Mouse (Mus musculus) kidney, adult 18-20 months (tissue): ENCODE results near the gene Rab3b.

ENCODE experiments used
- DNase-seq: peaks from one replicate; pipeline ENCODE4 v3.0.0; 2021

The Rab3b gene

DNA sequence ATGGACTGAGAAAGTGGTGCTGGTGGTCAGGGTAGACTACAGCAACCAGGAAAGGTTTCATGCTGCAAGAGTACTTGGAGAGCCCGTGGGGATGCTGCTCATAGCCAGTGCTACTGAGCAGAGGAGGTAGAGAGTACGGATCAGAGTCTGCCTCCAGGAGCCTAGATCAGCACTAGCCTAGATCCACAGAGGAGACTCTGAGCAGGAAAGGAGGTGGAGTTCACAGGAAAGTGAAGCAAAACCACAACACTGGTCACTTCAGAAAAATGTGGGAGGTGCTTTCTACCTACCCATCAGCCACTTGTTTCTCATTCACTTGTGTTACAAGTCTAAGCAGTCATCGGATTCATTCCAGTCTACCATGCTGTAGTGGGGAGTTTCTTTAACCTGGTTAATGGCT is 80.8 kb downstream of the Rab3b start:
- no peak for DNase-seq

DNA sequence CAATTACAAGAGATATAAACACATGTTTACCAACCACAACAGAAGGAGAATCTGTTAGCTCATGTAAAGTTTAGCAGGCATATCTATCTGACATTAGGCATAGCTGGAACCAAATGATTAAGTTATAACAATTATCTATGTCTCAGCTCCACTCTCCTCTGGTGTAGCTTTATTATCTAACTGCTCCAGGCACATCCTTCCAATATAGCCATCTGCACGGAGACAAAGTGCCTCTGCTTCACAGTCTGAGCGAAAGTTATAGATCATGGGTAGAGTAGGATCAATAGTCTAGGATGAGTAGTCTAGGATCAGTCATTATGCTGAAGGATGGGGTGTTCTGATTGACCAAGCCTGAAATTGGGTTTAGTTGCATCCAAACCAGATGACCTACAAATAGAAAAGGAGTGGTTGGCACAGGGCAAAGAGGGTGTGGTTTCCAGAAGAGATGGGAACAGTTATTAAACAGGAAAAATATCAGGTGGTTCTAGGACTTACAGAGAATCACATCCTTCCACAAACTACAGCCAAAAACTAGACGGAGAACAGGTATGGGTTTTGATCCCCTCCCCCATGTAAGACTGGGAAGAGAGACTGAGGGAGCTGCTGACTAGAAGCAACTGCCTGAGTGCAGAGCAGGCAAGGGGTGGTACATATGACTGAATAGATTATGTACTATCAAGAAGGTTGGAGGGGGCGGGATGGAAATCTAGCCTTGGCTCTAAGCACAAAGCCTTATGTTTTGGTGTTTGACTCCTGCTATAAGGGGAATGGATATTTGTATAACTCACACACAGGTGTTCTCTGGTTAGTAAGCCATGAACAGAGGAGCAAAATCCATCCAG is 82.0 kb downstream of the Rab3b start:
- no peak for DNase-seq

DNA sequence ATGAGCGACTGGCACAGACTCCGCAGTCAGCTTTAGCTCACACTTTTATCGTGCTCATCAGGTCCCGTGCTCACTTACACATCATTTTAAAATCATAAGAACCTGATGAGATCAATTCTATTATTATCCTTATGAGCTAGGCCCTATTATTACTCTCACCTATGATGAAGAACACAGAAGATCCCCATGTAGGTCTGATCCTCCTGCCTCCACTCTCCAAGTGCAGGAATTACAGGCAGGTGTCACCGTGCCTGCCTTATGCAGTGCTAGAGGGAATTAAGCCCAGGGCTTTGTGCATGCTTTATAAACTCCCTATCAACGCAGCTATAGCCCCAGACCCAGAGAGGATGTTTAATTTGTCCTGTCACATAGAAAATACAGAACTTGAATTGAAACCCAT is 84.2 kb downstream of the Rab3b start:
- no peak for DNase-seq

DNA sequence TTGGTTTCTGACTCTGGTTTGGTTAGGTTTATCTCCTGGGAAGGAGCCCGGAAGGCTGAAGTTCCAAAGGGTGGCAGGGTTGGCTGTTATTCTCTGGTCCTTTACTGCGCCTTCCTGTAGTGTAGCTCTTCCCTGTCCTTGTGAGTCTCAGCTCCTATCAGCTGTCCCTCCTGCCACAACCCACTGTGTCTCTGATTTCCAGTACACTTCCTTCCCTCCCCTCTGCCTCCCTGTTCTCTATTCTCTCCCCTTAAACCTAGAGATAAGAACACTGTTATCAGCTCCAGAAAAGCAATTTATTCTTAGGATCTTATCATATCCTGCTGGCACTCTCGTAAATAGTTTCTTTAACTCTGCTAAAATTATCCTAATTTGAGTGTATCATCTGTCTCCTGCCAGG is 90.7 kb downstream of the Rab3b start:
- no peak for DNase-seq

DNA sequence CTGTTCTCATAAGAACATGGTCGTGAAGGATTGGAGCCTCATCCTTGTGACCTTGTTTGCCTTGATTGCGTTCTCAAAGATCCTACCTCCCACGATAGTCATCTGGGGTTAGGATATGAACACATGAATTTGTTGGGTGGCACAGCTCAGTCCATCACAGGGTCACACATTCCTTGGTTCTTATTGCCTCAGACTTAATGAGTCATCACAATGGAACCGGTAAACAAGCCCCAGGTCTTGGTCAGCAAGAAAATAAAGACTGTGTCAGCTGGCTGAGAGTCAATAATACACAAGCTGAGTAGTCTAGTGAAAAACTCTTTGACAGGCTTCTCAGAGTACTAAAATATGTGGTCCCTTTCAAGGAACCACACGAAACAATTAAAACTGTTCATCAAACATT is 92.2 kb downstream of the Rab3b start:
- DNase-seq, result no peak

DNA sequence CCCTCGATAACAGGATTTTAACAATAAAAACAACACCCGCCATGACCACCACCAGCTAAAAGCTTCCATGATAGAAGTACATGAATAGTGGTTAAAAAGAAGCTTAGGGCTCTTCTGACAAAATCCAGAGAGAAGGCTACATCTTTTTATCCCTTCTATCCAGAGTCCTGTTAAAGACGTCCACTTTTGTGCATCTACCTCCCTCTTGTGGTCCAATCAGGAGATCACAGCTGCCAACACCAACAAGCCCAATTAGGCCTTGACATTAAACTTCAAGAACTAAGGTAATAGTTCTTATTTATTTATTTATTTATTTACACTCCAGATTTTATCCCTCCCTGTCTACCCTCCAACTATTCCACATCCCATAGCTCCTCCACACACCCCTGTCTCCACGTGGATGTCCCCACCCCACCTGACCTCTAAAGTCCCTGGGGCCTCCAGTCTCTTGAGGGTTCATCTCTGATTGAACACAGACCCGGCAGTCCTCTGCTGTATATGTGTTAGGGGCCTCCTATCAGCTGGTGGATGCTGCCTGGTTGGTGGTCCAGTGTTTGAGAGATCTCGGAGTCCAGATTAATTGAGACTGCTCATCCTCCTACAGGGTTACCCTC is 97.7 kb downstream of the Rab3b start:
- peak; percentile 31 for DNase-seq

DNA sequence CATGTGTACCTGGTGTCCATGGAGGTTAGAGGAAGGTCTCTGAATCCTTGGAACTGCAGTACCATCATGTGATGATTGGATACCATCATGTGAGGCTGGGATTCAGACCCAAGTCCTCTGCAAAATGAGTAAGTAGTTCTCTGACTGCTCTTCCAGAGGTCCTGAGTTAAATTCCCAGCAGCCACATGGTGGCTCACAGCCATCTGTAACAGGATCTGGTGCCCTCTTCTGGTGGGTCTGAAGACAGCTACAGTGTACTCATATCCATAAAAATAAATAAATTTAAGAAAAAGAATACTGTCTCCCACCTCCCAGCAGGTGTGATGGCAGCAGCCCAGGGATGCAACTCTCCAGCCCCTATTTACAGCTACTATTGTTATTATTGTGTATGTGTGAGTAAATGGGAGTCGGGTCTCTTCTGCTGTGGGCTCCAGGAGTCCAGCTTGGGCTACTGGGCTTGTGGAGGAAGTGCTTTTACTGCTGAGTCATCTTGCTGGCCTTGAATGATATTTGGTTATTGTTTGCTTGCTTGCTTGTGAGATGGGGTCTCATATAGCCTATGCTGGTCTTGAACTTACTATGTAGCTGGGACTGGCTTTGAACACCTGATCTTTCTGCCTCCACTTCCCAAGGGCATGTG is 108.1 kb downstream of the Rab3b start:
- no peak for DNase-seq

GRCm38 (mm10) chr4:108987473-108987842 is 108.6 kb downstream of the Rab3b start:
- DNase-seq, result no peak

- no peak for DNase-seq
Measured at GRCm38 (mm10) chr4:108989430-108989829, 110.6 kb downstream of the Rab3b start.

DNA sequence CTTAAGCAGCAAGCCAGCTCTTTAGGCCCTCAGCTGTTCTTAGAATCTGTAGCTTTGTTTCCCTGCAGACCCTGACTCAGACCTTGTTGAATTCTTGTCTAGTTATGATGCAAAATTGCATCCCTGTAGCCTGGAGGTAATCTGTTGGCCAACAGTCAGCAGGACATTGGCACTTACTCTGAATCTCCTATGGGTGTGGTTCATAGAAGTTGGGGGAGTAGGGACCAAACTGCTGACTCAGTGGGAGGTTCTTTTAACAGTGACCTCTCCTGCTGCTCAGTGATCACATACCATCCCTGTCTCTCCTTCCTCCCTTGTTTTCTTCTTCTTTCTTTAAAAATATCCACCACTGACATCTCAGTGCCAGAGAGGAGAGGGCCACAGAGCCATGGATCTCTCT is 111.2 kb downstream of the Rab3b start:
- no peak for DNase-seq

DNA sequence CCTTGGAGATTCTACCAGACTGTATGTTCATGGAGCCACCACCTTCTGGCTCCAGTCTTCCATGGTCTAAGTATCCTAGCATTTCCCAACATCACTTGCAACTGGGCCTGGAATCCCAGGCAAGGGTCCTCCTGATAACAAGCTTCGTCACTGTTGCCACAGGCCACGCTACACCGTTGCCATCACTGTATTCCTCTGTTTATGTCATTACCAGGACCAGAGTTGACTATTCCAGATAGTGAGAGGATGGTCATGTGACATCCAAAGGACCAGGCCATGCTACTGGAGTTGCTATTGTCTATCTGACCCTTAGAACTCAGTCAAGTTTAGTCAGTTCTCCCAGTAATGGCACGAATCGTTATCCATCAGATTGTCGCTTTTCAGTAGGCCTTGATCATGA is 111.7 kb downstream of the Rab3b start:
- no peak for DNase-seq

DNA sequence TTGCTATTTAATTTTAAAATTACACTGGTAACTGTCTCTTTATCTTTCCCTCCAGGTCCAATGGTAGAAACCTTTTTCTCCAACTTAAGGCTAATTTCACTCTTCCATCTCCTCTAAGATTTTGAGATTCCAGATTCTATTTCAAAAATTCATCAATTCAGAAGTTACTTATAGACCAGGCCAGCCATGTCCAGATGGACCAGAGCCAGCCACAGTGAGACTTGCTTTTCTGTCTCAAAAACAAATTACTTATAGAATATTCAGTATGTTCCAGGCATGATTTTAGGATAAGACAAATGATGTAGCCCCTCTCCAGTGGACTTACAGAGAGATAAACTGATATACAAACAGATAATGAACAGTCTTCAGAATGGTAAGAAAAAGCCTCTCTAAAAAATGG is 112.9 kb downstream of the Rab3b start:
- DNase-seq, result no peak
